Mouse (Mus musculus) frontal cortex, postnatal 10 days (tissue): ENCODE data around the gene Helz2.
"Not testable (repeated sequence)": the region's sequence is repeated elsewhere in the genome, so short reads cannot be mapped to it uniquely, and the experiment has no call there.

Experiments
- DNase-seq, 2 experiments: peaks; one replicate each; pipeline ENCODE4 v3.0.0; 2022; ENCODE audit warnings: low spot score in 2 of 2, mixed read lengths in 1 of 2

The Helz2 gene

GRCm38 (mm10) chr2:181196628-181197300, 45.1 kb downstream of the Helz2 start:
- DNase-seq, result no peak

- no peak for DNase-seq
These were observed 48.8 kb downstream of the Helz2 start for GRCm38 (mm10) chr2:181193044-181193443.

- DNase-seq, result no peak
These were observed 49.9 kb downstream of the Helz2 start for GRCm38 (mm10) chr2:181191936-181192335.

GRCm38 (mm10) chr2:181191385-181191784, 50.4 kb downstream of the Helz2 start:
- DNase-seq, result not testable (repeated sequence)

- no peak for DNase-seq
These were observed 52.5 kb downstream of the Helz2 start for GRCm38 (mm10) chr2:181189321-181189720.

GRCm38 (mm10) chr2:181188681-181189080, 53.1 kb downstream of the Helz2 start:
- DNase-seq, result no peak

- peak; percentile 87 to 91 for DNase-seq
These were observed 54.5 kb downstream of the Helz2 start, which contains the start of gene Ppdpf for GRCm38 (mm10) chr2:181187121-181188000. TSS of gene Ppdpf (plus strand) at chr2:181187247.

GRCm38 (mm10) chr2:181186635-181187034, 55.2 kb downstream of the Helz2 start:
- peak; percentile 73 to 86 for DNase-seq

GRCm38 (mm10) chr2:181180898-181181297, 60.9 kb downstream of the Helz2 start:
- no peak for DNase-seq

GRCm38 (mm10) chr2:181178471-181178870, 63.4 kb downstream of the Helz2 start:
- no peak for DNase-seq

GRCm38 (mm10) chr2:181178015-181178414, 63.8 kb downstream of the Helz2 start:
- DNase-seq, result no peak
